In the genomic region with DNA sequence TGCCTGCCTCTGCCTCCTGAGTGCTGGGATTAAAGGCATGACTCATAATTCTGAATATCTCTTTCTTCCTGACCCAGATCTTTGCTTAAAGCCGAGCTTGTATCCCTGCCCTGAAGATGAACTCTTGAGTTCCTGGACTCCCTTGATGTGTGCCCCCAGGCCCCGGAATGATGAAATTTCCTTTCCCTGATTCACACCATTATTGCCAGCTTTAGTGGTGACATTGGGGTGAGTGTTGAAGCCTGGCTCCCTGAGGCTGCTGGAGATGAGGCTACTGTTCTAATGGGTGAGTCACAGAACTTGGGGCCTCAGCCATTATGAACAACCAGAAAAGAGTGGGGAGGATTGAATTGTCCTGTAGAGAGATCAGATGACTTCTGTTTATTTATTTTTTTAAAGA, we compare ENCODE assay signal across 17 mouse cellular contexts. TPM values are rescaled to one million over a fixed set of nuclear protein-coding genes. Genes with fewer than 3 reads are reported as not detected.
"Had no signal": no experiment of that assay in that cellular context is flagged by ENCODE, and none has a peak within 500 bp of the region (broad histone marks: within the 10 kb centered on the region; RNA-seq: fewer than 3 reads in every experiment).

No protein-coding gene starts in this region.

- H3K27ac ChIP-seq: liver, embryonic 14.5 days; midbrain, embryonic 10.5 days; midbrain, embryonic 12.5 days; neural tube, embryonic 12.5 days; stomach, embryonic 15.5 days; stomach, postnatal 0 days had no signal

- ATAC-seq: midbrain, embryonic 16.5 days had no signal

- H3K9me3 ChIP-seq: midbrain, embryonic 12.5 days; neural tube, embryonic 12.5 days; stomach, embryonic 15.5 days had no signal

- H3K36me3 ChIP-seq: neural tube, embryonic 12.5 days; stomach, embryonic 15.5 days had no signal

- H3K4me2 ChIP-seq: lung, embryonic 14.5 days; midbrain, embryonic 12.5 days; neural tube, embryonic 12.5 days; stomach, embryonic 15.5 days had no signal

- H3K4me3 ChIP-seq: midbrain, embryonic 10.5 days; midbrain, embryonic 12.5 days; neural tube, embryonic 12.5 days; stomach, embryonic 15.5 days had no signal

- H3K4me1 ChIP-seq: midbrain, embryonic 12.5 days; neural tube, embryonic 12.5 days; stomach, embryonic 15.5 days had no signal

- DNase-seq: lung, postnatal 14 days; lung, postnatal 4 days; thymus, adult 2 months; thymus, postnatal 25 days; thymus, postnatal 4 days had no signal

- H3K9ac ChIP-seq: liver, embryonic 14.5 days; lung, embryonic 14.5 days; midbrain, embryonic 12.5 days; neural tube, embryonic 12.5 days; stomach, embryonic 15.5 days had no signal

- H3K27me3 ChIP-seq: midbrain, embryonic 12.5 days; neural tube, embryonic 12.5 days; stomach, embryonic 15.5 days had no signal

RNA-seq across cellular contexts. Expression of a gene that starts 11.8 kb away (rescaled TPM):
- polyA plus RNA-seq: liver, embryonic 16.5 days; lung, embryonic 14.5 days; lung, embryonic 16.5 days; midbrain, embryonic 10.5 days; midbrain, embryonic 12.5 days; midbrain, embryonic 14.5 days; midbrain, embryonic 16.5 days; neural tube, embryonic 12.5 days; neural tube, embryonic 14.5 days; stomach, embryonic 15.5 days; stomach, postnatal 0 days had no signal
